Mouse (Mus musculus): ENCODE results near the gene Pilra. TPM values are rescaled to one million over a fixed set of nuclear protein-coding genes. Genes with fewer than 3 reads are reported as not detected.
"Not testable (repeated sequence)": the region's sequence is repeated elsewhere in the genome, so short reads cannot be mapped to it uniquely, and the experiment has no call there.

The Pilra gene
- 0.17 and 0.51 TPM in 2 replicates for polyA plus RNA-seq (2015; fragmentation: Nextera tagmentation; extraction: Ambion mirVana)

- H3K36me3 ChIP-seq (ENCODE audit: control insufficient read depth, insufficient read depth, low read length); H3K27me3 ChIP-seq (replicated peaks; ENCODE audit: control insufficient read depth, insufficient read depth, low read length); H3K4me3 ChIP-seq (ENCODE audit: low read length); H3K9me3 ChIP-seq (ENCODE audit: control insufficient read depth, low read length); H3K9ac ChIP-seq (ENCODE audit: low read depth, low read length); ATAC-seq; H3K4me2 ChIP-seq (ENCODE audit: low read length); H3K4me1 ChIP-seq (ENCODE audit: control insufficient read depth, insufficient read depth, low read depth, low read length); H3K27ac ChIP-seq (ENCODE audit: low read depth, low read length): not testable (repeated sequence)
- WGBS, result 78% methylated on average over 1 of the region's 2 CpGs
Measured at GRCm38 (mm10) chr5:137835966-137836520, at the start of gene Pilra. Gene Pilra (minus strand): TSS chr5:137836281.

DNA sequence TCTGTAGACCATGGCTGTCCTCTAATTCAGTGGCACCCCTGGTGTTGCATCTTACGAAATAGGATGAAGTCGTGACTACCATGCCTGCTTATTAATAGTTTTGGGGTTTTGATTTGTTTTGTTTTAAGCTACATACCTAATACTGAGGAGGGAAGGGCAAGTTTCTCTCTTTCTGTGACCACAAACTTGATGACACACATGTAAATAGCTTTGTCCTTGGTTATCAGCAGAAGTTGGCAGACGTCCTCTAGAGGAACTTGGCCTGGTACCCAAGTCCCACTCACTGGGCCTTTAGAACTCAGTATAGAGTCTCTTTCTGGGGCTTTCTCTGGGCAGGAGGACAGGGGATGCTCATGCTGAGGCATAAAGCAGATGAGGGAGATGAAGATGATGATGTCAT lies 47.3 kb upstream of the Pilra start:
- ATAC-seq, result no peak
- Histone ChIP-seq H3K36me3 (ENCODE audit: control insufficient read depth, insufficient read depth, low read length) (no peaks in the 10 kb centered on the region), H3K4me3 (ENCODE audit: low read length) (no peak overlapping the region), H3K9me3 (ENCODE audit: control insufficient read depth, low read length) (no peaks in the 10 kb centered on the region), H3K4me2 (ENCODE audit: low read length) (no peak overlapping the region), H3K4me1 (ENCODE audit: control insufficient read depth, insufficient read depth, low read depth, low read length) (no peaks in the 10 kb centered on the region), H3K27ac (ENCODE audit: low read depth, low read length) (no peak overlapping the region), H3K9ac (ENCODE audit: low read depth, low read length) (no peak overlapping the region), H3K27me3 (replicated peaks; ENCODE audit: control insufficient read depth, insufficient read depth, low read length) (no peaks in the 10 kb centered on the region)
- WGBS, result 84% methylated on average over 3 of the region's 3 CpGs

GRCm38 (mm10) chr5:137882922-137883321 lies 46.8 kb upstream of the Pilra start:
- no peaks in the 10 kb centered on the region for H3K4me1 ChIP-seq (ENCODE audit: control insufficient read depth, insufficient read depth, low read depth, low read length)
- H3K36me3 ChIP-seq (ENCODE audit: control insufficient read depth, insufficient read depth, low read length), result no peaks in the 10 kb centered on the region
- no peak overlapping the region for H3K27ac ChIP-seq (ENCODE audit: low read depth, low read length)
- no peak overlapping the region for H3K4me2 ChIP-seq (ENCODE audit: low read length)
- WGBS, result 85% methylated on average over 4 of the region's 4 CpGs
- H3K9me3 ChIP-seq (ENCODE audit: control insufficient read depth, low read length), result no peaks in the 10 kb centered on the region
- H3K4me3 ChIP-seq (ENCODE audit: low read length), result no peak overlapping the region
- no peak for ATAC-seq
- H3K27me3 ChIP-seq (replicated peaks; ENCODE audit: control insufficient read depth, insufficient read depth, low read length), result no peaks in the 10 kb centered on the region
- H3K9ac ChIP-seq (ENCODE audit: low read depth, low read length), result no peak overlapping the region

- Histone ChIP-seq H3K4me3 (ENCODE audit: low read length) (no peak overlapping the region), H3K9ac (ENCODE audit: low read depth, low read length) (no peak overlapping the region), H3K4me2 (ENCODE audit: low read length) (no peak overlapping the region), H3K27ac (ENCODE audit: low read depth, low read length) (no peak overlapping the region), H3K4me1 (ENCODE audit: control insufficient read depth, insufficient read depth, low read depth, low read length) (no peaks in the 10 kb centered on the region), H3K36me3 (ENCODE audit: control insufficient read depth, insufficient read depth, low read length) (no peaks in the 10 kb centered on the region), H3K9me3 (ENCODE audit: control insufficient read depth, low read length) (no peaks in the 10 kb centered on the region), H3K27me3 (replicated peaks; ENCODE audit: control insufficient read depth, insufficient read depth, low read length) (no peaks in the 10 kb centered on the region)
- no peak for ATAC-seq
- WGBS, result 55% methylated on average over 2 of the region's 2 CpGs
Measured at GRCm38 (mm10) chr5:137877860-137878259, 41.8 kb upstream of the Pilra start.

GRCm38 (mm10) chr5:137875054-137875453 lies 39.0 kb upstream of the Pilra start:
- ATAC-seq, result no peak
- no peak overlapping the region for H3K4me2 ChIP-seq (ENCODE audit: low read length)
- no peaks in the 10 kb centered on the region for H3K9me3 ChIP-seq (ENCODE audit: control insufficient read depth, low read length)
- H3K27ac ChIP-seq (ENCODE audit: low read depth, low read length), result no peak overlapping the region
- no peaks in the 10 kb centered on the region for H3K4me1 ChIP-seq (ENCODE audit: control insufficient read depth, insufficient read depth, low read depth, low read length)
- H3K36me3 ChIP-seq (ENCODE audit: control insufficient read depth, insufficient read depth, low read length), result no peaks in the 10 kb centered on the region
- no peak overlapping the region for H3K4me3 ChIP-seq (ENCODE audit: low read length)
- no peak overlapping the region for H3K9ac ChIP-seq (ENCODE audit: low read depth, low read length)
- H3K27me3 ChIP-seq (replicated peaks; ENCODE audit: control insufficient read depth, insufficient read depth, low read length), result no peaks in the 10 kb centered on the region
- WGBS, result 83% methylated on average over 2 of the region's 2 CpGs

- not testable (repeated sequence) for ATAC-seq; H3K4me2 ChIP-seq (ENCODE audit: low read length)
- WGBS, result 43% methylated on average over 1 of the region's 1 CpGs
Measured at GRCm38 (mm10) chr5:137872381-137872702, 36.3 kb upstream of the Pilra start.

DNA sequence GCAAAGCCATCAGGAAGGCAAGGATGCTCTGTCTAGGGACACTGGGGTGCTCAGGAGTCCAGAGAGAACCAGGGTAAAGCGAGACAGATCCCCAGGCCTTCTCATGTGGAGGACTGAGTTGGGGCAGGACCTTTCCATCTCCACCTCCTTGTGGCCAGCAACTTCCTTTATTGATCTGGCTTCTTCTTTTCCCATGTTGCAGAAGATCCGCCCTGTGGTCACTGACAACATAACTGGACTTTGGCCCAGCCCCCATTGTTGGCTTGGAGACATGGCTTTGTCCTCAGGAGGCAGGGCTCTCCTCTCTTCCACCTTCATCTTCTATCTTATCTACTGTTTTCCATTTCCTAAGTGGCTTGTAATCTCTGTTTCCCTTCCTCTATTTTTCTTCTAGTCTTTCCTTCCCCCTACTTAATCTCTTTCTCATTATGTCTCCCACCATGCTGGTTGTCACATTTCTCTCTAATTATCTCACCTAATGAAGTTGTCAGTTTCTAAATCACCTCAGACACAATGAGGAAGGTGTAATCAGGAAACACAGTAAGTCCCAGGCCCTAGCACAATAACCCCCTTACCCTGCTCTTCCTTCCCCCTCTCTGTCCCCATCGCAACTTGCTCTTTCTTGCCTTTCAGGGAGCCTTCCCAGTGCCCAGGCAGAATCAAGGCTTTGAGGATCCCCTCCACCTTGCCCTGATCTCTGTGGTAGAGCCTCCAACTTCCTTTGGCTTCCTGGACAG lies 35.7 kb upstream of the Pilra start, which contains the start of gene Pilrb2:
Gene Pilrb2, minus strand, starts transcription at position 172 of the 737 bp plus-strand sequence.
- H3K4me2 ChIP-seq (ENCODE audit: low read length); H3K36me3 ChIP-seq (ENCODE audit: control insufficient read depth, insufficient read depth, low read length); H3K4me1 ChIP-seq (ENCODE audit: control insufficient read depth, insufficient read depth, low read depth, low read length); ATAC-seq; H3K27ac ChIP-seq (ENCODE audit: low read depth, low read length); H3K9me3 ChIP-seq (ENCODE audit: control insufficient read depth, low read length); H3K4me3 ChIP-seq (ENCODE audit: low read length); H3K9ac ChIP-seq (ENCODE audit: low read depth, low read length); H3K27me3 ChIP-seq (replicated peaks; ENCODE audit: control insufficient read depth, insufficient read depth, low read length): not testable (repeated sequence)
- 85% methylated on average over 2 of the region's 3 CpGs for WGBS

More at GRCm38 (mm10) chr5:137872381-137872702, 36.3 kb upstream of the Pilra start:
- not testable (repeated sequence) for H3K9me3 ChIP-seq (ENCODE audit: control insufficient read depth, low read length); H3K4me1 ChIP-seq (ENCODE audit: control insufficient read depth, insufficient read depth, low read depth, low read length); H3K27ac ChIP-seq (ENCODE audit: low read depth, low read length); H3K27me3 ChIP-seq (replicated peaks; ENCODE audit: control insufficient read depth, insufficient read depth, low read length); H3K9ac ChIP-seq (ENCODE audit: low read depth, low read length); H3K36me3 ChIP-seq (ENCODE audit: control insufficient read depth, insufficient read depth, low read length); H3K4me3 ChIP-seq (ENCODE audit: low read length)

DNA sequence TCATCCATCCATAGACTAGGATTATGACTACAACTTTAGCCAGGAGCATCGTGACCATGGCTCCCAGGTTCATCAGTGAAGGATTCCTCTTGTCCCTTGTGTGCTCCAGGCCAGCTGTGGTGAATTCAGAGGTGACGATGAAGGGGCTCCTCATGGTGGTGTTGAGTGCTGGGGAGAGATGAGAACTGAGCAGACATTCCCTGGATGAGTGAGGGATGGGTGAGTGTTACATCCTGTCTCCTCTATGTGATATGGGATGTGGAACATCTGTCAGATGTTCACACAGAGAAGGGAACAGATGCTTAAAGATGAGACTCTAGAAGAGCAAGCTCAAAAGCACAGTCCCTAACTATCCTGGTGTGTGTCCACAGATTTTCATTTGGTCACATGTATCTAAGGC lies 32.5 kb upstream of the Pilra start:
- H3K9me3 ChIP-seq (ENCODE audit: control insufficient read depth, low read length); H3K36me3 ChIP-seq (ENCODE audit: control insufficient read depth, insufficient read depth, low read length); ATAC-seq; H3K27me3 ChIP-seq (replicated peaks; ENCODE audit: control insufficient read depth, insufficient read depth, low read length); H3K9ac ChIP-seq (ENCODE audit: low read depth, low read length); H3K4me3 ChIP-seq (ENCODE audit: low read length); H3K4me2 ChIP-seq (ENCODE audit: low read length); H3K4me1 ChIP-seq (ENCODE audit: control insufficient read depth, insufficient read depth, low read depth, low read length); H3K27ac ChIP-seq (ENCODE audit: low read depth, low read length): not testable (repeated sequence)
- 69% methylated on average over 2 of the region's 2 CpGs for WGBS

DNA sequence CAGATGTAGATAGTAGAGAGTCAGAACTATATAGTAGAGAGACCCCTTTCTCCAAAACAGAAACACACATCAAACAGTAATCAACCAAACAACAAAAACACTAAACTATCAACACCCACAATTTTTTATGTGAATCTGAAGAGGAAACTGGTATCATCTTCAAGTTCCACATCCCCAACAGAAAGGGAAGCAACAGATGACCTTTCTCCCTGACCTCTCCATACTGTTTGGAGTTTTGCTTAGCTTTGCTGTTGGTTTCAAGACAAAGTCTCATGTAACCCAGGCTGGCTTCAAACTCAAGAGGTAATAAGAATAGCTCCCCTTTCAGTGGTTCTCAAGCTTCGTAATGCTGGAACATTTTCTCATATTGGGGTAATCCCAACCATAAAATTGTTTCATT lies 27.9 kb upstream of the Pilra start:
- H3K4me2 ChIP-seq (ENCODE audit: low read length); H3K4me1 ChIP-seq (ENCODE audit: control insufficient read depth, insufficient read depth, low read depth, low read length); ATAC-seq; H3K4me3 ChIP-seq (ENCODE audit: low read length); H3K36me3 ChIP-seq (ENCODE audit: control insufficient read depth, insufficient read depth, low read length); H3K27ac ChIP-seq (ENCODE audit: low read depth, low read length); H3K9me3 ChIP-seq (ENCODE audit: control insufficient read depth, low read length); H3K9ac ChIP-seq (ENCODE audit: low read depth, low read length); H3K27me3 ChIP-seq (replicated peaks; ENCODE audit: control insufficient read depth, insufficient read depth, low read length): not testable (repeated sequence)
- 88% methylated on average over 1 of the region's 1 CpGs for WGBS
